ENCODE assay signal across 13 mouse cellular contexts in the genomic region with DNA sequence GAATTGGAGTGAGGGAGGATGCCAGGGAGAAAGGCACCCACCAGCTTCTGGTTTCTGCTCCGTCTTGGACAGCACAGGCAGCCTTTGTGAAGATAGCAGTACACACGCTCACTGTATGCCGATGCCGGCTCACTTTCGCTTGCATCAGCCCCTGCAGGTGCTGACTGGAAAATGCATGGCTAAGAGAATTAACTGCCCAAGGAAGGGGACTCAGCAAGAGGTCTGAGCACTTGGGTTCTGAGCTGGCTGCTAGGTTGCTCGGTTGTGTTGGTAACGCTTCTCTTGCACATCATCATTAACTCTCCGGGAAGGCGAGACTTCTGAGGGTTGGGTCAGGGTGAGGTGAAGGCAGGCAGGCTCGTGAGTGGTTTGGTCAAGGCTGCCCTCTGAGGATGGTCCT. TPM values are rescaled to one million over a fixed set of nuclear protein-coding genes. Genes with fewer than 3 reads are reported as not detected.
DNase-seq lines count a peak whose midpoint lies in the region; ATAC-seq lines count a peak whose summit lies in the region.
"Had no signal": no experiment of that assay in that cellular context is flagged by ENCODE, and none has a peak within 500 bp of the region (broad histone marks: within the 10 kb centered on the region; RNA-seq: fewer than 3 reads in every experiment).

No protein-coding gene starts in this region.

- 0 out of 2 replicates have a peak, but pooled peaks have one; percentile 3 for ATAC-seq in kidney, embryonic 14.5 days (ENCODE audit: low FRiP score, low TSS enrichment)
- ATAC-seq in embryonic facial prominence, embryonic 11.5 days (replicated peaks; ENCODE audit: insufficient number of reproducible peaks, low FRiP score, low TSS enrichment, low read depth): no peak
- ATAC-seq in megakaryocyte-erythroid progenitor cell, adult 5-6 weeks (replicated peaks; ENCODE audit: low FRiP score, low TSS enrichment, poor library complexity, severe bottlenecking): 0 out of 2 replicates have a peak, but pooled peaks have one; percentile 22

- H3K27me3 ChIP-seq in kidney, embryonic 14.5 days (ENCODE audit: control insufficient read depth, insufficient read depth, low read length): peaks cover 85% of the 10 kb centered on the region
- peaks cover 64% of the 10 kb centered on the region for H3K27me3 ChIP-seq in embryonic facial prominence, embryonic 11.5 days (ENCODE audit: control insufficient read depth, insufficient read depth, low read length)

- no peak overlapping the region for H3K9ac ChIP-seq in kidney, embryonic 14.5 days (ENCODE audit: low read depth, low read length)
- H3K9ac ChIP-seq in embryonic facial prominence, embryonic 11.5 days (replicated peaks; ENCODE audit: low read length): no peak overlapping the region

- H3K4me2 ChIP-seq in kidney, embryonic 14.5 days (replicated peaks; ENCODE audit: low read depth, low read length): no peak overlapping the region
- H3K4me2 ChIP-seq in embryonic facial prominence, embryonic 11.5 days (ENCODE audit: low read depth, low read length): no peak overlapping the region

- no peaks in the 10 kb centered on the region; the same call in 1 of the 2 replicates for H3K9me3 ChIP-seq in kidney, embryonic 14.5 days (ENCODE audit: control insufficient read depth, low read length)
- H3K9me3 ChIP-seq in embryonic facial prominence, embryonic 11.5 days (replicated peaks; ENCODE audit: control insufficient read depth, low read length): no peaks in the 10 kb centered on the region

- H3K4me3 ChIP-seq in kidney, embryonic 14.5 days (ENCODE audit: low read length): no peak overlapping the region
- no peak overlapping the region for H3K4me3 ChIP-seq in embryonic facial prominence, embryonic 11.5 days (ENCODE audit: low read depth, low read length)

- H3K36me3 ChIP-seq in kidney, embryonic 14.5 days (ENCODE audit: control insufficient read depth, insufficient read depth, low read length): no peaks in the 10 kb centered on the region
- H3K36me3 ChIP-seq in embryonic facial prominence, embryonic 11.5 days (replicated peaks; ENCODE audit: control insufficient read depth, insufficient read depth, low read depth, low read length): no peaks in the 10 kb centered on the region

- no peaks in the 10 kb centered on the region; the same call in 1 of the 2 replicates for H3K4me1 ChIP-seq in kidney, embryonic 14.5 days (ENCODE audit: control insufficient read depth, insufficient read depth, low read length)
- 0 out of 2 replicates have a peak, but pooled peaks cover 6% of the 10 kb centered on the region for H3K4me1 ChIP-seq in embryonic facial prominence, embryonic 11.5 days (ENCODE audit: control insufficient read depth, insufficient read depth, low read length)

- WGBS in kidney, embryonic 14.5 days: 2% methylated on average over 10 of the region's 10 CpGs
- under 1% methylated on average over 10 of the region's 10 CpGs for WGBS in embryonic facial prominence, embryonic 11.5 days

- no peak for DNase-seq in kidney, adult 9 months
- DNase-seq in NIH3T3 (ENCODE audit: low read depth): peak; percentile 26
- DNase-seq in embryonic facial prominence, embryonic 11.5 days (ENCODE audit: low spot score): peak; percentile 43
- DNase-seq in adrenal gland, postnatal 14 days: no peak
- no peak for DNase-seq in spleen, adult 12 weeks (ENCODE audit: low spot score)
- DNase-seq in urinary bladder, postnatal 14 days (ENCODE audit: low spot score): no peak
- DNase-seq: cerebellum, adult 11-12 months; gastrocnemius, postnatal 14 days; lung, adult 2 months; thymus, postnatal 36 days had no signal

- H3K27ac ChIP-seq in kidney, embryonic 14.5 days (ENCODE audit: low read depth, low read length): no peak overlapping the region
- H3K27ac ChIP-seq in embryonic facial prominence, embryonic 11.5 days (replicated peaks; ENCODE audit: low read depth, low read length): no peak overlapping the region

RNA-seq across cellular contexts. Expression of gene Gbx2, which starts 9.2 kb away (rescaled TPM):
- 0.10 and 0.18 TPM in 2 replicates for polyA plus RNA-seq in kidney, embryonic 14.5 days (2014; fragmentation: Nextera tagmentation; extraction: Ambion mirVana)
- polyA plus RNA-seq in embryonic facial prominence, embryonic 11.5 days (2014; fragmentation: Nextera tagmentation; extraction: Ambion mirVana): 5.5 and 7.2 TPM in 2 replicates
- not detected in 2 replicates for total RNA-seq in megakaryocyte-erythroid progenitor cell, adult 5-6 weeks (2014; fragmentation: Nextera tagmentation)
- total RNA-seq in megakaryocyte-erythroid progenitor cell, adult 5-6 weeks (2017): 1.6 and 4.5 TPM in 2 replicates
- total RNA-seq in adrenal gland, postnatal 14 days (2021): not detected in 2 replicates
- total RNA-seq: gastrocnemius, postnatal 14 days had no signal
- polyA plus RNA-seq: intestine, embryonic 14.5 days had no signal

Comparison
In these comparisons a context has a peak if more than half of its experiments do, and no peak if none do; other contexts are left out.
1. DNase-seq: peak in NIH3T3 (single experiment) and embryonic facial prominence, embryonic 11.5 days (single experiment); none in kidney, adult 9 months (single experiment), adrenal gland, postnatal 14 days (single experiment), spleen, adult 12 weeks (single experiment) and urinary bladder, postnatal 14 days (single experiment).